Mouse (Mus musculus): ENCODE results near the gene Ube2g2.

GRCm38 (mm10) chr10:77687021-77687420, 64.9 kb downstream of the Ube2g2 start:
- TF ChIP-seq CTCF (conservative IDR thresholded peaks at IDR 0.05; ENCODE audit: low read length) (no peak), NANOG (IDR thresholded peaks at IDR 0.05; ENCODE audit: borderline replicate concordance, low read length) (no peak)
